Mouse (Mus musculus) erythroid progenitor cell, adult 5-6 weeks (primary cell): Measurements from ENCODE around the gene Igf2bp3. TPM values are rescaled to one million over a fixed set of nuclear protein-coding genes. Genes with fewer than 3 reads are reported as not detected.
A peak's percentile ranks its signal among the peaks of the same experiment; 100 is the strongest.
"Not testable (repeated sequence)": the region's sequence is repeated elsewhere in the genome, so short reads cannot be mapped to it uniquely, and the experiment has no call there.

Source experiments
- ATAC-seq: replicated peaks from 2 replicates; pipeline ENCODE4 v1.8.0; 2016; ENCODE audit warnings: moderate number of reproducible peaks, mild to moderate bottlenecking, moderate TSS enrichment, inconsistent platforms; ENCODE audit not compliant: poor library complexity, low FRiP score, severe bottlenecking
- total RNA-seq, 2 experiments: library from RNA; stranded (forward) in 1 of 2; stranded (reverse) in 1 of 2; fragments of 150-400 nt in 1 of 2; fragments of 186-747, 209-891 nt in 1 of 2; gene quantifications; 2 replicates each; pipeline versions ENCODE4 v1.2.3 to v1.2.4; 2015 to 2017; ENCODE audit warnings: low replicate concordance in 2 of 2

Gene Igf2bp3
- total RNA-seq (2015; ENCODE audit: low replicate concordance) (not detected in 2 replicates), total RNA-seq (2017; ENCODE audit: low replicate concordance) (not detected in 2 replicates)

DNA sequence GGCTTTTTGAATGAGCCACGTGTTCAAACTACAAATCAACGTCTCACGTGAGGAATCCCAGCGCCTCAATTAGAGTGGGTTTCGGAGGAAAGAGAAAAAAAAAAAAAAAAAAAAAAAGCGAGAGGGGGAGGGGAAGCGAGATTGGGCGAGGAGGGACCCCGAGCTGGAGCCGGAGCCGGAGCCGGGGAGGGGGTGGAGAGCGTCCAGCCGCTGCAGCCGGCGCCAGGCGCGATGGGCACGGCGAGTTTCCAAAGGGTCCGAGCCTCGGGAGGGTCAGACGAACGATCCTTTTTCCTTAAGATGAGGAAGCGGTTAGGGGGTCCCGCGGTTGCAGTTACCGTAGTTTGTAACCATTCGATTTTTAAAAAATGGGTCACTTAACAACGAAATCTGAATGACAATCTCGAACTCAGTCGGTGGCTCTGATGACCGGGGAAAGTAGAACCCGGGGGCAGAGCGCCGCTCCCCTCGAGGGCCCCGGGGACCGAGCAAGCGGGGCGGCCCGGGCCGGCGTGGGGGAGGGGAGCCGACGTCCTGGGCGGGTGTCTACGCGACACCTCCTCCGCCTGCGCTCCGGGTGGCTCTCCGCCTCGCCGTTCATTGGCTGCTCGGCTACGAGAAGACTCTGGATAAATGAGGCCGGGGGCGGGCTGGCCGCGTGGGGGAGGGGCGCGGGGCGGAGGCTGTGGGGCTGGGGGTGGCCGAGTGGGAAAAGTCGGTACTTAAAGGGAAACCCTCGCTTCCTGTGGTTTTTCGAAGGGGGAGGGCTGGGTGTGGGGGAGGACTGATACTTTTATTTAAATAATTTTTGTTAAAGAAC is at the start of gene Igf2bp3:
TSS of gene Igf2bp3 (minus strand) at position 30 of the 820 bp plus-strand sequence.
- ATAC-seq: no peak

DNA sequence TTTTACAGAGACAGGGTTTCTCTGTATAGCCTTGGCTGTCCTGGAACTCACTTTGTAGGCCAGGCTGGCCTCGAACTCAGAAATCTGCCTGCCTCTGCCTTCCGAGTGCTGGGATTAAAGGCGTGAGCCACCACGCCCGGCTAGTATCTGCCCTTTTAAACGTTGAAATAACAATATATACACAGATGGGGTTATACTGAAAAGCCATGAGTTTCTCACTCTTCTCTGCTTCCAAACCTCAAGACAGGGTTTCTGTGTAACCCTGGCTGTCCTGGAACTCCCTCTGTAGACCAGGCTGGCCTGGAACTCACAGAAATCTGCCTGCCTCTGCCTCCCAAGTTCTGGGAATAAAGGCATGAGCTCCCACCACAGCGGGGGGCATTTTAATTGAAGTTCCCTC is 49.7 kb upstream of the Igf2bp3 start:
- not testable (repeated sequence) for ATAC-seq

DNA sequence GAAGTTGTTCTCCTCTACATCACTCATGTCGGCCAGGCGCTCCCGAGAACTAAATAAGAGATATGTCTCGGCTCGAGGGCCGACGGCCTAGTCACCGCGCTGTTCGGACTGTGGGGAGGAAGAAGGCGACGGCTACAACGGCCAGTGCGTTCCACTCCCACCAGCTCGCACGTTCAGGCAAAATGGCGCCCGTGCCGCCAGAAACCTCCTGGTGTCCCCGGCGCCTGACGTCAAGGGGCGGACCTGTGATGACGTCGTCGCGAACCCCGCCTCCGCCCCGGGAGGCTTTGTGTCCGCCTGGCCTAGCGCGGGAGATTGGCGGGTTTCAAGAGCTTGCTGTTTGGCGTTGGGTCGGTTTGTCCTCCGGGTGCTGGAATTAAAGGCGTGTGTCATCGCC is 49.1 kb upstream of the Igf2bp3 start, which contains the start of gene Tra2a:
TSS of gene Tra2a (minus strand) at position 187 of the 397 bp plus-strand sequence.
- ATAC-seq: peak; percentile 98

DNA sequence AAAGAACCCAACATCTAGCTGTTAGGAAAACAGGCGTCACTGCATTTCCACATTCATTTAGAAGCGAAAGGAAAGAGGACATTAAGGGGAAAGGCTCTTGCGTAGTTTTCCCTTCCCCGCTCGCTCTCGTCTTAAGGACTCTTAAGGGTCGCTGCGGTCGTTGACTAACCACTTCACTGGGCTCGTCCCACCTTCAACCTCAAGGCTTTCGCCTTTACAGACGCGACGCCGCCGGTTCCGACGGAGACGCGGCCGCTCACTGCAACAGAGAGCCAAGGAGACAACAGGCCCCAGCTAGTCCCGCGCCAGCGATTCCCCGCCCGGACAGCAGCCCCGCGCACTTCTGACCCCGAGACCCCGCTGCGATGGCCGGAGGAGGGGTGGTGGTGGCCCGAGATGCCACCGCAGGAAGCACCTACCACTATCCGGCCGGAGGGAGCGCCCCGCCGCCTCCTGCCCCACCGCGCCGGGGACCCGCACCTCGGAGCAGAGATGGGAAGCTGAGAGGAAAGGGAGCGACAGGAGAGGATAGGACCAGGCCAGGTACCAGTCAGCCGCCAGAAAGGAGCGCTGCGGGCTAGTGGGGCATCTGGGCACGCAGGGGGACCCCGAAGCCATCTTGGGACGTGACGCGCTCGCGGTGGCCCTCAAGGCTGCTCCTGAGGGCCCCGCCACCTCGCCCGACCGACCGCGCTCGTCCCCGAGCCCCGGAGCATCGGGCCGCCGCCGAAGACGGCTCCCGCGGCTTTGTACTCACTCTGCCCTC is 48.5 kb upstream of the Igf2bp3 start:
- ATAC-seq: peak; percentile 68

DNA sequence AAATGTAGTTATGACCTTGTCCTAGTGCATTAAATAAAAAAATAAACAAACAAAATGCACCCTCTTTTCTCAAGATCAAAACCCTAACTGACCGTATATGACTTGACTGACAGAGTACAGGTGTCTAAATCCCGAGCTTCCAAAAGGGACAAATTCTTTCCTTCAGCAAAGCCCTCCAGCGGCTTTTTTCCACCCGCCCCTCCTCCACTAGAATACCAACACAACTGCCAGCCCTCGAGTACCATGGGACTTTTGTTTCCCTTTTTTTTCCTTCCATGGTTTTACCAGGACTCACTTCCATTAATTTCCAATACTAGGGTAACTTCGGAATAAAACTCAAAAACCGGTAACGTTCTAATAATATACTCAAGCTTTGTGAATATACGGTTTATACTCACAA is 47.7 kb upstream of the Igf2bp3 start:
- ATAC-seq: no peak

DNA sequence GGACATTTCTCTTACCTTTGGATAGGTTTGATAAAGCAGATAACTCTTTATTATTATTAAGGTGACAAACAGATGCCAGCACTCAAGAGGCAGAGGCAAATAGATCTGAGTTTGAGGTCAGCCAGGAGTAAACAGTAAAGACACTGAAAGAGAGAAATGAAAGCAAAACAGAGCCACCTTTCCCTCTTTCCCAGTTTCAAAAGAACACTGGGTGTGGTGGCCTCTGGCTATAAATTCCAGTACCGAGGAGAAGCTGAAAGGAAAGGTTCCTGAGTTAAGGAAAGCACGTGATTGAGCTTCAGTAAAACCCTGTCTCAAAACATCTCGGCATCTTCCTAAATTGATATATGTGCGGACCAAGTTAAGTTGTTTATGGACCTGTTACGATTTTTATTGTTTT is 45.0 kb upstream of the Igf2bp3 start:
- no peak for ATAC-seq

DNA sequence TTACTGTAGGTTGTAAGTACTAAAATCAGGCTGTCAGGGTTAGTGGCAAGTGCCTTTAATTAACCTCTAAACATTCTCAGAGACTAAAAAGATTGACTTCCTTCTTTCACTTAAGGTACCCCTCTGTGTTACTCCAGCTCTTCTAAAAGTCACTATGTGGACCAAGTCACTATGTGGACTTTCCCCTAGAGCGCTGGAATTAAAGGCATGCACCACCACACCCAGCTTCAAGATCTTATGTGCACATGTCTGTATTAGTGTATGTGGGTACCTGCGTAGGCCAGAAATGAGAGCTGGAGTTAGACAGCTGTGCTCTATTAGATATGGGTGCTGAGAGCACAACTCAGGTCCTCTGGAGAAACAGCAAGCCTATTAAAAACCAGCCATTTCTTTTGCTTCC is 43.1 kb upstream of the Igf2bp3 start:
- ATAC-seq: no peak

DNA sequence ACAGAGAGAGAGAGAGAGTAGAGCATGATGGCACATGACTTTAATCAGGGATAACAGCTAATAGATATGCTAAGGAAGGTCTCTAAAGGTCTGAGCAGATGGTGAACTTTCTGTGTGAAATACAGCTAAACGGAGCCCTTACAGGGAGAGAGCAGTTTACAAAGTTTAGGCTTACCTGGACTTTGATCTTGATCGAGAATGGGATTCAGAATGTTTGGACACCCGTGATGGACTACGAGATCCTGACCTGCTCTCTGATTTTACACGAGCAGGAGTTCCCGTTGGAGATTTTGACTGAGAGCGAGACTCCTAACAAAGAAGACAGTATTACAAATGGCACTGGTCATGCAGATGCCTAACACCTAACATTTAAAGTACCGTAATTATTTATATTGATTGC is 37.5 kb upstream of the Igf2bp3 start:
- no peak for ATAC-seq

DNA sequence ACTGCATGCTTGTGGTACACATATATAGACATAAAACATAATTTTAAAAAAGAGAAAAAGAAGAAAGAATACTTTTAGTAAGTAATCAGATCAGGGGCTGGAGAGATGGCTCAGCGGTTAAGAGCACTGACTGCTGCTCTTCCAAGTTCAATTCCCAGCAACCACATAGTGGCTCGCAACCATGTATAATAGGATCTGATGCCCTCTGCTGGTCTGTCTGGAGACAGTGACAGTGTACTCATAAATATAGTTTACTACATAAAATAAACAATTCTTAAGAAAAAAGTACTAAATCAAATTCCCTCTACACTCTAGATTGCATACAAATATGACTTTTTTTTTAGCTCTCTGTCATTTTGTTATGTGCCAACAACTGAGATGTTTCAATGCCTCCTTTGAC is 36.4 kb upstream of the Igf2bp3 start:
- no peak for ATAC-seq

DNA sequence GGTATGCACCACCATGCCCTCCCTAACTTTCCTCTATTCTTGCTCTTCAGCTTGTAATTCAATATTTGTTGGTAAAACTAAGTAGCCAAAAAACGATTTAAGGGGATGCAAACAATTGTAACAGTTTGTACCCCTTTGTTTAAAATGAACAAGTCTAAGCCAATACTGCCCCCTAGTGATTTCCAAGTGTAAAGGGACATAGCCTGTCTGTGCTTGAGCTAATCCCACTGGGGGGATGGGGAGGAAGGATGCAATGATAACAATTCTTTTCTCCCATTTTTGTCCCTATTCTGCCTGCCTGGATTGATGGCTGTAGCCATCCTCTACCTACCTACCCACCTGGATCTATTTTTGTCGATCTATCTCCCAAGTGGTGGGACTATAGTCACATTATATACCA is 32.5 kb upstream of the Igf2bp3 start:
- ATAC-seq: no peak

DNA sequence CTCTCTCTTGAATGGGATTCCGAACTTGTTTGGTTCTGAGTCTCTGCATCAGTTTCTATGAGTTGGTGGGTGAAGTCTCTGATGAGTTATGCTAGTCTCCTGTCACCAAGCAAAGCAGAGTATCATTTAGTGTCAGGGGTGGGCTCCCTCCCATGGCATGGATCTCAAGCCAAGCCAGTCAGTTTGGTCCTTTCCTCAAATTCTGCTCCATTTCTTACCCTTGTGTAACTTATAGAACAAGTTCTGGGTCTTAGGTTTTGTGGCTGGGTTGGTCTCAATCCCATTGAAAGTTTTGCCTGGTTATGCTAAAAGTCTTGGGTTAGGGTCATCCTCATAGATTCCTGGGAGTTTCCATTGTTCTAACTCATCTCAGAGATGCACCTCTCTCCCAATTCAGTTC is 27.6 kb upstream of the Igf2bp3 start:
- no peak for ATAC-seq

DNA sequence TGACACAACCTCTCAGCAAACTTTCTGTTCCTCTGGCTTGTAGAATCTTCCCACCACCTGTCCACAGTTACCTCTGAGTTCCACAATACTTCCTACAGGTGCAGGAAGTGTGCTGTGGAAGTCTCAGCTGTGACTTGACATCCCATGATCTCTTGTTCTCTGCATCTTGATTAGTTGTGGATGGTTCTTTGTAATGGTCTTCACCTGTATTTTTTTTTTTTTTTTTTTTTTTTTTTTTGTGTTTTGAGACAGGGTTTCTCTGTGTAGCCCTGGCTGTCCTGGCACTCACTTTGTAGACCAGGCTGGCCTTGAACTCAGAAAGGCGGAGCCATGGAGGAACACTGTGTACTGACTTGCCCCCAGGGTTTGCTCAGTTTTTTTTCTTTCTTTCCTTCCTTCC is 26.8 kb upstream of the Igf2bp3 start:
- ATAC-seq: no peak

DNA sequence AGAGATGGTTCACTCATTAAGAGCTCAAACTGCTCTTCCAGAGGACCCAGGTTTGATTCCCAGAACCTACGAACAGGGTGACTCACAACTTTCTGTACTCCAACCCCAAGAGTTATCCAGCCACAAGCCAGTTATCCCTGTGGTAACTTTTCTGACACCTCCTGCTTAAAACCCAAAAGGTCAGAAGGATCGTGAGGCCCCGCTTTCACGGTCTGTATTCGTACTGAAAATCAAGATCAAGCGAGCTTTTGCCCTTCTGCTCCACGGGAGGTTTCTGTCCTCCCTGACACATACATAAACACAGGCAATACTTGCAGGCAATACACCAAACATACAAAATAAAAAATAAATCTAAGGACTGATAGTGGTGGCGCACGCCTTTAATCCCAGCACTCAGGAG is 21.6 kb upstream of the Igf2bp3 start:
- ATAC-seq: peak; percentile 100

DNA sequence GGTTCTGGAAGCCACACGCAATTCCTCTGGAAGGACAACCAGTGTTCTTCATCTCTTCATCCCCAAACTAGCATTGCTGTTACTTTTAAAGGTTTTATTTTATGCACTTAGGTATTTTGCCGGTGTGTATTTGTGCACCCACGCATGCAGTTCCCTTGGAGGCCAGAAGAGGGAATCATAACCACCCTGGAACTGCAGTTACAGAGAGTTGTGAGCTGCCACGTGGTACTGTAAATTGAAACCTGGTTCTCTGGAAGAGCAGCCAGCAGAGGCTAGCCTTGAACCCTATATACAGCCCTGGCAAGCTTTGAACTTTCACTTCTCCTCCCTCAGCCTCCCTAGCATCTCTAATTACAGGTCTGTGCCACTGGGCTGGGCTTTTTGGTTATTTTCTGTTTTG is 18.6 kb upstream of the Igf2bp3 start:
- ATAC-seq: 0 out of 2 replicates have a peak, but pooled peaks have one; percentile 49

DNA sequence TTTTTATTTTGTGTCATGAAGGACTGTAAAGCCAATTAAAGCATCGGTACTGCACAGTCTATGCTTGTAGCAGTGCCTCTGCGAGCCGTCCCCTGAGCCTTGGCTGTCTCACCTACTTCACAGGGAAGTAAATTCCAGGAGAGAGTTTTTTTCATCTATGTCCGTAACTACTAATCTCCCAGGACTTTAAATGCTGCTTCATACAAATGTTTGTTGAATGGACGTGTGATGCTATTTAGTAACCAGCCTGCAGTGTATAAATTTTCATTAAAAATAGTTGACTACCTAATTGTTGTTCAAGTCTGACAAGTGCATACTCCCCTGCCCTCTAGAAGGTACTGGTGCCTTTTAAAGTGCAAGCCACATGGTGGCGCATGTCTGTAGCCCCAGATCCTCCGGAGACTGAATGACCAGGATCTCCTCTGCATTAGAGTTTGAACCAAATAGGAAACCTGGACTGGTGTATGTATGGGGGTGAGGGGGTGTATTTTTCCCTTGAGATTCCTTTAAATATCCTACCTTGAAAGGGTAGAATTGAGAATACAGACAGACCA is 13.4 kb upstream of the Igf2bp3 start:
- no peak for ATAC-seq

DNA sequence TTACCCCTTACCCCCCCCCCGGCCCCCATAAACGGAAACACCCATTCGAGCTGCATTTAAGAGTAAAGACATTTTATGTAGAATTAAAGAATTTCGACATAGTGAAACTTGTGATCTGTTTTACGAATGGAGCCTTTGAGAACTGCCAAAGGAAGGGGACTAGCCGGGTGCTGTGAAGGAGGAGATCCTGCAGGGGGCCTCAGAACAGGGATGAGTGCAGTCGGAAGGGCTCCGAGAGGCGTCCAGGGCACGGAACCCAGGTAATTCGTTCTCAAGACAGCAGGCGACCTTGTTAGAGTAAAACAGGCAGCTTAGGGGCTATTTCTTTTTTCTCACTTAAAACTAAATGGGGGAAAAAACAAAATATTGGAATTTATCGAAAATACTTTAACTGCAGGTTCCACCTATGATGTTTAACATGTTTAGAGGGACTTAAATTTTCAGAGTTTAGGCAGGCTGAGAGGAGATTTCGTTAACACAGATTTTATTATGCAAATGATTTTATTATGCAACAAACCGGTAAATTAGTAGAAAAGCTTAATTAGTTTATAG is 12.5 kb upstream of the Igf2bp3 start:
- ATAC-seq: no peak

DNA sequence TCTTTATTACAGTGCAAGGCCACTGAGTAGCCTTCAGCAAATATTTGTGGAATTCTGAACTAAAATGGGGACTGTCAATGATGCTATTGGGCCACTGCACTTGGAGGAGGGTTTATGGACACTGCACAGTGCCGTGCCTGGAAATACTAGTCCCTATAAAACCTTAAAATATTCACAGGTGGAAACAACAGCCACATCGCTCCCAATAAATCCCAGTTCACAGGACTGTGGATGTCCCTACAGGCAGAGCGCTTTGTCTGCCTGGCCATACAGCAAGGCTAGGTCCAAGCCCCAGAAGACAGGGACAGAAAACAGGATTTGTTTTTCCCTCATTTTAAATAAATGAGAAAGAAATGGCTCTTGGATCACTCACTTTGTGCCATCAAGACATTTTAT is 11.0 kb upstream of the Igf2bp3 start:
- no peak for ATAC-seq

DNA sequence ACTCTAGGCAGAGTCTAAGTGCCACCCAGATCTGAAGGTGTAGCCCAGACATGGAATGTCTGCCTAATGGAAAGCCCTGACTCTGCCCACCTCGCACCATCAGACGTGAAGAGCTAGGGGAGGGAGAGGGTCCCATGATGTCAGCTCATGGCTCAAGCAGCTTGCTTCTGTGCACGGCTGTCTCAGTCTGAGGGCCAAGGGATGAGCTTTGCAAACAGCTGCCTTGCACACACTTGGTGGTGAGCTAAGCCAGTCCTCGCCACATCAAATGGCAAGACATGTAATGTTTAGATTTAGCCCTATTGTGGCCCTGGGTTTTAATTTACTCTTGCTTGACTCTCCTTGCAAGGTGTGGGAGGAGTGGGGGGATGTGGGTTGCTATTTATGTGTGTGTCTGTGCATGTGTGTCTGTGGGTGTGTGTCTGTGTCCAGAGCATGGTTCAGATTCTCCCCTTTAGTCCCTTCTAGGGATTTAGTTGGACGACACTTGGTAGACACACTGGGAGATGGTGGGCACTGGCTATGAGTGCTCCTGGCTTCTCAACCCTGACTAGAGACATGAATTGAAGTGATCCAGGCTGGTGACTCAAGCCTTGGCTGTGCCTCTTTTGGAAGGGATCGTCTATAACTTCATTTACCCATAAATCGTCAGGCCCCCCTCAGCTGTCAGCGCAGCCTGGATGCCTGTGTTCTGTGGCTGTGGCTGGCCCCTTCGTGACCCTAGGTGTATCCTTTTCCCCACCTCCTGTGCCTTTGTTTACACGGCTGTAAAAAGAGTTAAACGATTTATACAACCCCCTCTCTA is 10.4 kb upstream of the Igf2bp3 start:
- no peak for ATAC-seq

DNA sequence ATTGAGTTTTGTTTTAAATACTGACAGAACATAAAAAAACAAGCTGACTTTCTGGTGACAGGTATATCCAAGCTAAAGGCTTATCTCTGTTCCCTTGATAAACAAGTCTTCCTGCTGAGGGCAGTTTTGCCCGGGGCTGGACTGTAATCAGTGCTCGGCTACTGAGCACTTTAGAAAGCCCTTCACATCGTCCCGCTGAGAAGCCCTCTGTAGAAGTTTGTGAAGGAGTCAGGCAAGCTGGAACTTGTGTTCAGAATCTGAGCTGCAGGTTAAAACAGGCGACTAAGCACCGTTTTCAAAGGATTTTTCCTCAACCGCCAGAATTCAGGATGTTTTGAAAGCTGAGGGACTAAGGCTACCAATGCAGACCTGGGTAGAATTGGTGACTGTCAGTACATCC is 7.1 kb upstream of the Igf2bp3 start:
- ATAC-seq: no peak
